Mouse (Mus musculus): ENCODE results near the gene Syce3.
A peak's percentile ranks its signal among the peaks of the same experiment; 100 is the strongest.
"Not testable (repeated sequence)": the region's sequence is repeated elsewhere in the genome, so short reads cannot be mapped to it uniquely, and the experiment has no call there.

The Syce3 gene

DNA sequence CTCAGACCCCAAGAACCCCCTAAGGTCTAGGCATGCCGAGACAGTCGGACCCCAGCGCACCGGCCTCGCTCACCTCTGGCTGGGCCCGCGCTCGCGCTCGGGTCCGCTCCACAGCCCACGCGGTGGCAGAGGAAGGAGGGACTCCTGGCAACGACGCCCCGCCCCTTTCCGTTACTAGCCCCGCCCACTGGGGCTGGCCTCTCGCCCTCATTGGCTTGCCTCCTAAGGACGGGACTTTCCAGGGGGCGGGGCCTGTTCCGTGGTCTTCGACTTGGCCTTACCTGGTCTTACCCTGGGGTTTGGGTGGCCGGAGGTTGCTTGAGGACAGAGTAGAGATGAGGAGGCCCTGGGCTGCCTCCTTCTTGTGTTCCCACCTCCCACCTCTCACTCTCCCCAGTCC, at the start of gene Syce3:
Gene Syce3, minus strand, starts transcription at position 386 of the 400 bp plus-strand sequence.
- DNase-seq (ENCODE audit: low read depth, low spot score), result no peak

DNA sequence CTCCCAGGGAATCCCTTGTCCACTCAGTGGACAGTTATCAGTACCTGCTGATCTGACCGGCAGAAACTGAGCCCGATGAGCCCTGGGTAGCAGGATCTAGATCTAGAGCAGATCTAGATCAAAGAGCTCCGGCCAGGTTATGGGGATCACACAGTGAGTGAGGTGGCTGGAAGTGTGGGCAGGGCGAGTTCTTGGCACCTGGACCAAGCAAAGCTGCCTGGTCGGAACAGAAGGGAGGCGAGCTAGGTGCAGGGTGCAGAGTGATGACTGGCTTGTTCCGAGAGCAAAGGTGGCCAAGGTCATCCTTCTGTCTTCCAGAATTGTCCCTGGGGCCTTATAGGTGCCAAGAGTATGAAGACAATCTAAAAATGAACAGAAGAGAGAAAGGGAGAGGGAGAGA, 49.5 kb upstream of the Syce3 start:
- DNase-seq (ENCODE audit: low read depth, low spot score), result no peak

DNA sequence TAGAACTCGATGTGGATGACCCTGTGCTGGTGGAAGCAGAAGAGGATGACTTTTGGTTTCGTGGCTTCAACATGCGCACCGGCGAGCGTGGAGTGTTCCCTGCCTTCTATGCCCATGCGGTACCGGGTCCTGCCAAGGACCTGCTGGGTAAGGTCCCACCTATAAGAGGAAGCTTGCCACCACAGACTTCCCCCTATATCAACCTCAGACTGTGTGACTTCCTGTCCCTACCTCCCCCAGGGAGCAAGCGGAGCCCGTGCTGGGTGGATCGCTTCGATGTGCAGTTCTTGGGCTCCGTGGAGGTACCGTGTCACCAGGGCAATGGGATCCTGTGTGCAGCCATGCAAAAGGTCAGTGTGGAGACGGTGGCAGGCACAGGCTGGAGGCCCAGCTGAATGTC, 48.6 kb upstream of the Syce3 start:
- DNase-seq (ENCODE audit: low read depth, low spot score), result no peak

DNA sequence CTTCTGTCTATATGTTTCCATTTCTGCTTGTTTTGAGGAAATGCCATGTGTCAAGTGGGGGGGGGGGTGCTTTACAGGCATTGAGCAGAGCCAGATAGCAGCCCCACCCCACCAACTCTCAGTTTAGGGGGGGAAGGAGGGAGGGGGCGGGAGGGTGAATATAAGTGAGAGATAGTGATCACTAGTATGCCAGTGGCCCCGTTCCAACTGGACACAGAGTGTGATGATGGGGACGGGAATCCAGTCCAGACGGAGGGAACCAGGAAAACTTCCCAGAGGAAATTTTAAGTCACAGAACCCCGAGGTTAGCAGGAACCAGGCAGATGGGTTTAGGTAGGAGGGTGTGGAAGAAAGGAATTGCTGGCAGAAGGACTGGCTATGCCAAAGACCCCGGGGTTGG, 45.3 kb upstream of the Syce3 start:
- DNase-seq (ENCODE audit: low read depth, low spot score), result no peak

GRCm38 (mm10) chr15:89454857-89455256, 44.6 kb upstream of the Syce3 start:
- no peak for DNase-seq (ENCODE audit: low read depth, low spot score)

- no peak for DNase-seq (ENCODE audit: low read depth, low spot score)
Measured at GRCm38 (mm10) chr15:89453865-89454478, 43.7 kb upstream of the Syce3 start, which contains the start of gene Mapk8ip2. Gene Mapk8ip2, plus strand, starts transcription at chr15:89453913.

DNA sequence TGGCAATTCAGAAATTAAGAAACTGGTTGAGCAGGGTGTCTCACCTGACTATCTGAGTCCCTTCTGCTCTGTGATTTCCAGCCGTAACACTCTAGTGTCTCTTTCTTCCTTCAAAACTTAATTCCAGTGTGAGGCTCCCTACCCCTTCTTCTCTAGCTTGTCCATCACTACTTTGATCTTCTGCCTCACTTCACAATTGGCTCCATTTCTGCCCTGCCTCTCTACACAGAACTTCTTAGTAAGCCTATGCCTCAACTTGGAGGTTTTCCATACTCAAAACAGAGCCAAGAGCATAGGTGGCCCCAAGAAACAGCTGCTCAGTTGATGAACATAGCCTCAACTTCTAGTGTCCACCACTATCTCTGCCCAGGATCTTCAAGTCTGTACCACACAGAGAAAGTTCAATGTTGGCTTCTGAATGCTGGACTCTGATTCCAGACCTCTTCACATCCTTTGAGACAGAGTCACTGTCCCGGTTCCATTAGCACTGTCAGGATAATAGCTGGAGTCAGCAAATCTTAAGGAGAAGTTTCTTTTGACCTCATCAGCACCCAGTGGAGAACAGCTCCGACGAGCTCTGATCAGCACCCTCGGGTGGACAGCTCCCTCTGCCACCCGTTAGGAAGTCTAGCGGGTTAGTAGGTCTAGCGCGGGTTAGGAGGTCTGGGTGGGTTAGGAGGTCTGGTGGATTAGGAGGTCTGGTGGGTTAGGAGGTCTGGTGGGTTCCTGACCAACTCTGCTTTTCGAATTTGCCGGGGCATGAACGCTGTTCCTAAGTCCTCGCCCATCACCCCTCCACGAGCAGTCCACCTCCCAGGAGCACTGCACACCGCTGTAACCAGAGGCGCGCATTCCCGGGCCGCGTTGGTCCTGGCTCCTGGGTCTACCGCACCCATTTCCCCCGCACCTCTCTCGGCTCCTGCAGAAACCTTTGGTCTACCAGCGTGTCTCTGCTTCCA, 42.9 kb upstream of the Syce3 start:
- DNase-seq (ENCODE audit: low read depth, low spot score), result peak; percentile 33

GRCm38 (mm10) chr15:89442486-89443070, 32.3 kb upstream of the Syce3 start:
- peak; percentile 4 for DNase-seq (ENCODE audit: low read depth, low spot score)

GRCm38 (mm10) chr15:89435878-89436277, 25.6 kb upstream of the Syce3 start:
- peak; percentile 23 for DNase-seq (ENCODE audit: low read depth, low spot score)

- DNase-seq (ENCODE audit: low read depth, low spot score), result no peak
Measured at GRCm38 (mm10) chr15:89434136-89434535, 23.8 kb upstream of the Syce3 start.

- no peak for DNase-seq (ENCODE audit: low read depth, low spot score)
Measured at GRCm38 (mm10) chr15:89432946-89433345, 22.6 kb upstream of the Syce3 start.

- DNase-seq (ENCODE audit: low read depth, low spot score), result no peak
Measured at GRCm38 (mm10) chr15:89431806-89432205, 21.5 kb upstream of the Syce3 start.

DNA sequence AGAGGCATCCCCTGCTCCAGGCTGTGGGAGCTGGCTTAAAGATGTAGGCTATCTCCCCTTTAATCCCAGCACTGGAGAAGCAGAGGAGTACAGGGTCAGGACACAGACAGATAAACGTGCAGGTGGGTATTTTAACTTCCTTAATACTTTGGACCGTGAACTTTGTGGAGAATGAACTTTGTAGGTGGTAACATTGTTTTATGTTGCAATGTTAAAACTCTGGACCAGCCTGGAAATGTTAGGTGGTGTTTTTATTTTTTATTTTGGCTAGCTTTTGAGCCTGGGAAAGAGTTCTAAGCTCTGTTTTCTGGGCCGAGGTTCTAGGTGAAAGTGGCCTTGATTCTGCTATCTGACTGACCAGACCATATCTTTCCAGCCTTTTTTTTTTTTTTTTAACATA, 21.0 kb upstream of the Syce3 start:
- no peak for DNase-seq (ENCODE audit: low read depth, low spot score)

- not testable (repeated sequence) for DNase-seq (ENCODE audit: low read depth, low spot score)
Measured at GRCm38 (mm10) chr15:89430771-89431170, 20.5 kb upstream of the Syce3 start.

DNA sequence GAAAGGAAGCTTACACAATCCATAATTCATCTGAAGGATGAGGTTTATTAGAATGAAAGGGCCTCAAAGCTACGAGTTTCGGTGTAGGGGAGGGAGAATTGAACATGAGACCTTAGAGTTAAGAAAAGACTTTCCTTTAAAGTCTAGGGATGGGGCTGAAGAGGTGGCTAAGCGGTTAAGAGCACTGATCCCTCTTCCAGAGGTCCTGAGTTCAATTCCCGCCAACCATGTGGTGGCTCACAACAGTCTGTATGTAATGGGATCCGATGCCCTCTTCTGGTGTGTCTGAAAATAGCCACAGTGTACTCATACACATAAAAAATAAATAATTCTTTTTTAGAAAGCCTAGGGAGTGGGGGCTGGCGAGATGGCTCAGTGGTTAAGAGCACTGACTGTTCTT, 20.0 kb upstream of the Syce3 start:
- DNase-seq (ENCODE audit: low read depth, low spot score), result peak; percentile 42

- DNase-seq (ENCODE audit: low read depth, low spot score), result peak; percentile 97
Measured at GRCm38 (mm10) chr15:89429352-89430221, 19.3 kb upstream of the Syce3 start, which contains the start of the genes C730034F03Rik, Gm44502 and Chkb. Gene C730034F03Rik, plus strand, starts transcription at chr15:89429589. Gene Gm44502, minus strand, starts transcription at chr15:89429696. Gene Chkb, minus strand, starts transcription at chr15:89429908.

DNA sequence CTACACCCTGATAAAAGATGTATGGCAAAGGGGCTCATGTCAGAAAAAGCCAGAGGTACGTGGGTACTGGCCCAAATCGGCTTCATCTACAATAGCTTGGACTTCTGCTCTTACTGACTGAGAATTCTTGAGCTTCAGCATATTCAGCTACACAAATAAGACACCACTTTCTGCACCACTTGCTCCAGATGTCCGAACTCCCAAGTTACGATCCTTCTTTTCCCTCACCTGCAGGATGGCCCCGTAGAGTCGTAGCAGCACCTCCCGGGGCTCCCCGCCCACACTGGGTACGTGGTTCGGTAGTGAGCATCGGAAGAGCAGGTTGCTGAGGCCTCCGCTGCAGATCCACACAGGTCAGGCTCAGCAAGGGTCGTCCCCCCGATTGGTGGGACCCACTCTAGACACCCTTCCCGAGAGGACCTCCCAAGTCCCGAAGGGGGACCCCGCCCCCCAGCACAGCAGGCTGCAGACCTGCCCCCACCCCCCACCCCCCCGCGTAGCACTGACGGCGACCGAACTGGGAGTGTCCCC, 18.6 kb upstream of the Syce3 start:
- DNase-seq (ENCODE audit: low read depth, low spot score), result peak; percentile 17

GRCm38 (mm10) chr15:89428136-89428790, 18.0 kb upstream of the Syce3 start:
- DNase-seq (ENCODE audit: low read depth, low spot score), result no peak

DNA sequence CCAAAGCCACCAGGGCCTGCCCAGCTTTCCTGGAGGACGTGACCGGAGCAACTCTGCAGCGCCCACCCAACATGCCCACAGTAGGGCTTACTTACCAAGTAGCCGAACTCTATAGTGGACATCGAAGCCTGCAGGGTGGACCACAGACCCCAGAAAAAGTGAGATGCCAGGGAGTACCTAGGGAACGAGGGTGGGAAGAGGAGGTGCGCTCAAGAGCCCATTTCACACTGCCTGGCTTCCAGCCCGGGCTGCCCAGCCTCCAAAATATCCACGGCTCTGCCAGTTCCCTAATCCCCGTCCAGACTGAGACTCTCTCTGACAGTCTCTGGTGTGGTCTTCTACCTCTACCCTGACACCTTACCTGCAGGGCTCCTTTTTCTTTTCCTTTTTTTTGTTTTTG, 16.4 kb upstream of the Syce3 start:
- DNase-seq (ENCODE audit: low read depth, low spot score), result no peak

GRCm38 (mm10) chr15:89425711-89426121, 15.4 kb upstream of the Syce3 start, which contains the start of gene Cpt1b:
Gene Cpt1b, minus strand, starts transcription at chr15:89425863.
- no peak for DNase-seq (ENCODE audit: low read depth, low spot score)
